Mouse (Mus musculus) hindbrain, embryonic 12.5 days (tissue): Measurements from ENCODE around the gene Msh5. TPM values are rescaled to one million over a fixed set of nuclear protein-coding genes. Genes with fewer than 3 reads are reported as not detected.

Experiments used
- ATAC-seq: fragments of 200-750 bp; cut with Nextera tagmentation; 2 replicates; pipeline ENCODE4 v1.8.0; 2017; ENCODE audit warnings: moderate TSS enrichment; ENCODE audit not compliant: low FRiP score
- H3K27ac ChIP-seq: fragments of 300-500 bp; sonication (generic); 2 replicates; pipeline ENCODE4 v1.5.1; 2016; ENCODE audit warnings: mild to moderate bottlenecking
- H3K27me3 ChIP-seq: fragments of 300-500 bp; sonication (generic); 2 replicates; pipeline ENCODE4 v1.6.1; 2016; ENCODE audit warnings: mild to moderate bottlenecking
- H3K36me3 ChIP-seq: fragments of 300-500 bp; sonication (generic); 2 replicates; pipeline ENCODE4 v1.6.1; 2016; ENCODE audit warnings: mild to moderate bottlenecking
- H3K4me1 ChIP-seq: fragments of 300-500 bp; sonication (generic); 2 replicates; pipeline ENCODE4 v1.6.1; 2016
- H3K4me2 ChIP-seq: fragments of 300-500 bp; sonication (generic); replicated peaks from 2 replicates; pipeline ENCODE4 v1.6.1; 2016; ENCODE audit warnings: mild to moderate bottlenecking
- H3K4me3 ChIP-seq: fragments of 300-500 bp; sonication (generic); 2 replicates; pipeline ENCODE4 v1.5.1; 2016; ENCODE audit warnings: mild to moderate bottlenecking
- H3K9ac ChIP-seq: fragments of 300-500 bp; sonication (generic); 2 replicates; pipeline ENCODE4 v1.6.1; 2016; ENCODE audit warnings: mild to moderate bottlenecking, moderate library complexity
- H3K9me3 ChIP-seq: fragments of 300-500 bp; sonication (generic); replicated peaks from 2 replicates; pipeline ENCODE4 v1.6.1; 2016; ENCODE audit warnings: mild to moderate bottlenecking
- WGBS: fragments of 180-500 bp; shearing (Covaris S2); methylation state at CpG from one replicate; pipeline ENCODE4 v1.1.7; 2016; 5-methylcytosine and 5-hydroxymethylcytosine counted together
- polyA plus RNA-seq: library from polyadenylated mRNA; unstranded; fragments of >200 nt; fragmentation: Nextera tagmentation; extraction: Ambion mirVana; gene quantifications from 2 replicates; pipeline ENCODE4 v1.2.1, GENCODE M21; 2016

The Msh5 gene
- polyA plus RNA-seq, 1 experiment from 2014 or later = 3.1 TPM

GRCm38 (mm10) chr17:35064951-35065947, 18.7 kb upstream of the Msh5 start, which contains the start of gene Ly6g6c:
Ly6g6c (plus strand) TSS chr17:35065388.
- WGBS = under 1% methylated on average over 48 of the region's 48 CpGs
- ATAC-seq = no peak

GRCm38 (mm10) chr17:35064378-35064877, 17.9 kb upstream of the Msh5 start:
- Histone ChIP-seq H3K4me1 (peaks cover 43% of the 10 kb centered on the region), H3K9ac (no peak overlapping the region; the same call in 1 of the 2 replicates), H3K9me3 (no peaks in the 10 kb centered on the region), H3K4me2 (peak overlapping the region; percentile 57), H3K4me3 (peak overlapping the region; percentile 25; the same call in 1 of the 2 replicates), H3K27ac (no peak overlapping the region), H3K36me3 (peaks cover 28% of the 10 kb centered on the region), H3K27me3 (peaks cover 52% of the 10 kb centered on the region)
- no peak for ATAC-seq
- WGBS = 33% methylated on average over 10 of the region's 10 CpGs

More at GRCm38 (mm10) chr17:35064951-35065947, 18.7 kb upstream of the Msh5 start, which contains the start of gene Ly6g6c:
- Histone ChIP-seq H3K4me1 (peaks cover 37% of the 10 kb centered on the region), H3K27me3 (peaks cover 52% of the 10 kb centered on the region), H3K4me2 (peak within 1 kb of the TSS; percentile 57), H3K9ac (peak within 1 kb of the TSS; percentile 49), H3K9me3 (no peaks in the 10 kb centered on the region), H3K4me3 (peak within 1 kb of the TSS; percentile 25), H3K27ac (no peak within 1 kb of the TSS), H3K36me3 (peaks cover 27% of the 10 kb centered on the region)

DNA sequence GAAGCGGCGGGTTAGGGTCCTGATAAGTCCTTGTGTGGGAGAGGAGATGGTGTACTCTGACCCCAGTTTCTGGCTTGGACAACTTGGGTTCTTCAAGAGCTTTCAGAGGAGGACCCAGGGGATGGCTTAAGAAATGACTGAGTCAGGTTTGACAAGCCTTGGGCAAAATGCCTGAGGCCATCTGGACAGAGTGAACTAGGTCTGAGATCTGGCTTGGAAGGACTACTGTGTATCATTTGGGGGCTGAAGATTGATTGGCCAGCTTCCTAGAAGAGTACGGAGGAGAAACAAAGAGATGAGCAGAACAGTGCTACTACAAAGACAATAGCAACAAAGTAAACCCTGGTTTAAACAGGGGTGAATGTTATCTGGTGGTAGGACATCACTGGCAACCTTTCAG, 16.9 kb upstream of the Msh5 start:
- WGBS = 90% methylated on average over 3 of the region's 3 CpGs
- Histone ChIP-seq H3K4me1 (peaks cover 47% of the 10 kb centered on the region), H3K4me3 (no peak overlapping the region), H3K9ac (no peak overlapping the region), H3K27ac (no peak overlapping the region), H3K36me3 (peaks cover 28% of the 10 kb centered on the region), H3K4me2 (no peak overlapping the region), H3K9me3 (no peaks in the 10 kb centered on the region), H3K27me3 (peaks cover 52% of the 10 kb centered on the region)
- no peak for ATAC-seq

- peaks cover 29% of the 10 kb centered on the region for H3K36me3 ChIP-seq
- H3K27ac ChIP-seq = no peak overlapping the region
- peak overlapping the region; percentile 73; the same call in 1 of the 2 replicates for H3K4me3 ChIP-seq
- H3K4me2 ChIP-seq = 0 out of 2 replicates have a peak overlapping the region, but pooled peaks have one; percentile 15
- H3K9ac ChIP-seq = no peak overlapping the region
- peaks cover 34% of the 10 kb centered on the region for H3K27me3 ChIP-seq
- H3K4me1 ChIP-seq = peaks cover 50% of the 10 kb centered on the region
- ATAC-seq = no peak
- WGBS = 83% methylated on average over 8 of the region's 8 CpGs
- no peaks in the 10 kb centered on the region for H3K9me3 ChIP-seq
These were observed 14.8 kb upstream of the Msh5 start for GRCm38 (mm10) chr17:35061299-35061698.

DNA sequence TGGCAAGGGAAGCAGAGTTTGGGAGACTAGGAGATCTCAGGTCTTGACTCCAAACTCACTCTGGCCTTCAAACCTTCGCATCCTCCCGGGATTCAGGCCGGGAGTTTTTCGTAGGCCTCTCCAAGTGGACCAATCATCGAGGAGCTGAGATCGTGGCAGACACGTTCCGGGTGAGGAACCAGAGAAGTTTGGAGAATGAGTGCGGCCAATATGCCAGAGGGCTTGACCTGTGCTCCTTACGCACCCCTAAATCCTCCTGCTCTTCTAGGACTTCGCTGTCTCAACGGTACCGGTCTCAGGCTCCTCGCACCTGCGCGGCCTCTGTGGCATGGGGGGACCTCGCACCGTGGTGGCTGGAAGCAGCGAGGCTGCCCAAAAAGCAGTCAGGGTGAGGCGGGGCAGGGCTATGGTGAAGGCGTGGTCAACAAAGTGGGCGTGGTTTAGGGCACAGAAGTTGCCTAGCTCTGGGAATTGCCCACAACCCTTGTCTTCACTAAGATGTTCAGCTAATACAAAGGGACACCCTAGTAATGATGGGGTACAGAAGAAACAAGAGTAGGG, 14.3 kb upstream of the Msh5 start:
- Histone ChIP-seq H3K4me2 (peak overlapping the region; percentile 99), H3K27me3 (peaks cover 30% of the 10 kb centered on the region), H3K4me3 (peak overlapping the region; percentile 73), H3K36me3 (peaks cover 34% of the 10 kb centered on the region), H3K4me1 (peaks cover 47% of the 10 kb centered on the region), H3K27ac (no peak overlapping the region), H3K9me3 (no peaks in the 10 kb centered on the region), H3K9ac (peak overlapping the region; percentile 89; the same call in 1 of the 2 replicates)
- WGBS = 55% methylated on average over 22 of the region's 22 CpGs
- no peak for ATAC-seq

GRCm38 (mm10) chr17:35060071-35060470, 13.5 kb upstream of the Msh5 start:
- WGBS = 27% methylated on average over 14 of the region's 14 CpGs
- peak overlapping the region; percentile 89 for H3K9ac ChIP-seq
- H3K27me3 ChIP-seq = peaks cover 23% of the 10 kb centered on the region
- peak overlapping the region; percentile 99 for H3K4me2 ChIP-seq
- peak overlapping the region; percentile 73 for H3K4me3 ChIP-seq
- peaks cover 40% of the 10 kb centered on the region for H3K36me3 ChIP-seq
- H3K27ac ChIP-seq = no peak overlapping the region
- peaks cover 40% of the 10 kb centered on the region for H3K4me1 ChIP-seq
- ATAC-seq = no peak
- no peaks in the 10 kb centered on the region for H3K9me3 ChIP-seq

DNA sequence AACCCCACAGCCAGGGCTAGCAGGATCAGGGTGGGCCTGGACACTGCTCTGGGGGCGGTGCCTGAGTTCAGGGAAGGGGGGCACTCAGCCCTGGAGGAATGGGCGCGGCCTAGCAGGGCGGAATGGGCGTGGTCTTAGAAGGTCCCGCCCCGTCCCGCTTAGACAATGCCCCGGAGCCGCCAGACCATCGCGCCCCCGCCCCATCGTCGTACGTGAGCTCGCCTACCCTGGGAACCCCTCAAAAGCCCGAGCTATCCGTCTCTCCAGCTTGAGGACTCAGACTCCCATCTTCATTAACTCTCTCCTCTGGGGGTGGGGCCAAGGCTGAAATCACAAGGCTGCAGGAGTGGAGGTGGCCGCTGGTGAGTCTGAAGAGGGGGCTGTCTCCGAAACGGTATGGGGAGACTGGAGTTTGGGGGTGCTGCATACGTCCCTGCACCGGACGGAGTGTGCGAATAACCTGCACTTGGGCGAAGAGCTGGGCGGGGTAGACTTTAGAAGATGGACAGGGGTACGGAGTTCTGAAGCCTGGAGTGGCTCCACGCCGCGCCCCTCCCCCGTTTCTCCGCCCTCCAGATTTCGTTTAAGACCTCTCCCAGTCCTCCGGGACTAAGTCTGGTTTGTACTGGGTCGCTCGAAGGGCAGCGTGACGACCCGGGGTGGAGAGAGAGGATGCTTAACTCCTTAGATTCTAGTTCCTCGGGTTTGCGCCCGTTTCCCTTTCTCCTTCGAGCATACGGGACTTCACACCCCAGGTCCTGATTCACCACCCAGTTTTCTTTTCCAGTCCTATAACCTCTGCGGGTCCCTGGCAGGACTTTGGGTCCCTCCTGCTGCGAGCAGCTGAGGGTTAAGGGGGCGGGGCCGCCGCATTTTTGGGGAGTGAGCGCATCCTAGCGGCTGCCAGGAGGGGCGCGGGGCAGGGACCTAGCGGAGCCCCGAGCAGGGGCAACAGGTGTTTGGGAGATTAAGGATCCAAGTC, 12.7 kb upstream of the Msh5 start, which contains the start of gene Ddah2:
Ddah2 (plus strand) TSS at position 125 of the 982 bp plus-strand sequence.
- Histone ChIP-seq H3K9me3 (no peaks in the 10 kb centered on the region), H3K4me1 (peaks cover 31% of the 10 kb centered on the region), H3K4me3 (peak within 1 kb of the TSS; percentile 73), H3K27ac (peak within 1 kb of the TSS; percentile 92), H3K4me2 (peak within 1 kb of the TSS; percentile 99), H3K36me3 (peaks cover 46% of the 10 kb centered on the region), H3K9ac (peak within 1 kb of the TSS; percentile 89), H3K27me3 (peaks cover 14% of the 10 kb centered on the region)
- ATAC-seq = peak; percentile 91
- WGBS = under 1% methylated on average over 57 of the region's 57 CpGs

DNA sequence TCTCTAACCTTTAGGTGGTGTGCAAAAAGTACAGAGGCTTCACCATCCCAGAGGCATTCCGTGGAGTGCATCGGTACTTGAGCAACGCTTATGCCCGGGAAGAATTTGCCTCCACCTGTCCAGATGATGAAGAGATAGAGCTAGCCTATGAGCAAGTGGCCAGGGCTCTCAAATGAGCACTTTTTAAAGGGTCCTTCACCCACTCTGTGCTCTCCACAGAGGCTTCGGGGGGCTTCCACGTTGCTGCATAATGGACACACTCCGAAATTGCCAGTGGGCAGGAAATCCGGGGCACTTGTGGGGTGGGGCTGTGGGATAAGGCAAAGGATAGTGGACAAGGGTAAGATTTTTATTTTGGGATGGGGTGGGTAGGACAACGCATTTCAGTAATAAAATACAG, 11.8 kb upstream of the Msh5 start:
- Histone ChIP-seq H3K4me1 (peaks cover 29% of the 10 kb centered on the region), H3K9me3 (no peaks in the 10 kb centered on the region), H3K4me3 (peak overlapping the region; percentile 73), H3K4me2 (peak overlapping the region; percentile 99), H3K27me3 (peaks cover 5% of the 10 kb centered on the region), H3K27ac (peak overlapping the region; percentile 92; the same call in 1 of the 2 replicates), H3K36me3 (peaks cover 52% of the 10 kb centered on the region), H3K9ac (peak overlapping the region; percentile 89)
- peak; percentile 6; the same call in 1 of the 2 replicates for ATAC-seq
- WGBS = 65% methylated on average over 9 of the region's 9 CpGs

- Histone ChIP-seq H3K4me3 (no peak overlapping the region), H3K9me3 (no peaks in the 10 kb centered on the region), H3K9ac (no peak overlapping the region), H3K36me3 (peaks cover 42% of the 10 kb centered on the region), H3K4me2 (no peak overlapping the region), H3K27me3 (no peaks in the 10 kb centered on the region), H3K27ac (no peak overlapping the region; the same call in 1 of the 2 replicates), H3K4me1 (peaks cover 35% of the 10 kb centered on the region)
- no peak for ATAC-seq
- 76% methylated on average over 3 of the region's 3 CpGs for WGBS
These were observed 10.5 kb upstream of the Msh5 start for GRCm38 (mm10) chr17:35057090-35057489.

GRCm38 (mm10) chr17:35055691-35056495, 9.3 kb upstream of the Msh5 start:
- no peak overlapping the region for H3K27ac ChIP-seq
- H3K9me3 ChIP-seq = no peaks in the 10 kb centered on the region
- no peak for ATAC-seq
- no peak overlapping the region for H3K9ac ChIP-seq
- H3K4me3 ChIP-seq = no peak overlapping the region
- 93% methylated on average over 7 of the region's 7 CpGs for whole genome bisulfite sequencing
- H3K4me1 ChIP-seq = peaks cover 33% of the 10 kb centered on the region
- no peak overlapping the region for H3K4me2 ChIP-seq
- H3K36me3 ChIP-seq = peaks cover 31% of the 10 kb centered on the region
- H3K27me3 ChIP-seq = no peaks in the 10 kb centered on the region
